Mouse (Mus musculus) left cerebral cortex, postnatal 36 days (tissue): Measurements from ENCODE around the gene Spic. TPM values are rescaled to one million over a fixed set of nuclear protein-coding genes. Genes with fewer than 3 reads are reported as not detected.

ENCODE experiments used
- DNase-seq, 2 experiments: peaks; one replicate each; pipeline ENCODE4 v3.0.0; 2021 to 2022; ENCODE audit warnings: low spot score in 2 of 2, mixed read lengths in 1 of 2
- intact Hi-C: fragments of 180-260 bp; cut with DNase I; formaldehyde crosslinking; loops from one replicate; pipeline ENCODE4 v1.15.1; 2025
- total RNA-seq, 2 experiments: library from RNA; stranded (reverse); gene quantifications; 2 replicates each; pipeline ENCODE4 v1.2.3; 2021

Gene Spic
- total RNA-seq, result not detected

DNA sequence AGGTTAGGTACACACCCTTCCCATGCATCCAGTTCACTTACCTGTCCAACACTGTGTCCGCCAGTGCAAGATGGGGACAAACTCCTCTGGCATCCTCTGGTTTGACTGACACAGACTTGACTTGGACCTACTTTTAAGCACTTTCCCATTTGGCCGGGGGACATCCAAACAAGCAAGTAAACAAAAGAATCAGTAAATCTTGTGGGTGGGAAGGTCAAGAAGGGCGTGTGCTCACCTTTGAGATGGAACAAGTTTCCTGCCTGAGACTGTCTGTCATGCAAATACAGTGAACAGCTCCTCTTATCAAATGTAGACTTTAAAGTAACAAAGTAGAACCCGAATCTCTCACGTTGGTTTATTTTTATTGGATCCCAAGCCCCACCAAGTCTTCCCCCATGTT is at the start of gene Spic:
Gene Spic (minus strand): TSS at position 91 of the 400 bp plus-strand sequence.
- intact Hi-C loops, result loop anchor here (5.0 kb wide), 1 partner anchor 37 kb away; no protein-coding TSS in a partner anchor

DNA sequence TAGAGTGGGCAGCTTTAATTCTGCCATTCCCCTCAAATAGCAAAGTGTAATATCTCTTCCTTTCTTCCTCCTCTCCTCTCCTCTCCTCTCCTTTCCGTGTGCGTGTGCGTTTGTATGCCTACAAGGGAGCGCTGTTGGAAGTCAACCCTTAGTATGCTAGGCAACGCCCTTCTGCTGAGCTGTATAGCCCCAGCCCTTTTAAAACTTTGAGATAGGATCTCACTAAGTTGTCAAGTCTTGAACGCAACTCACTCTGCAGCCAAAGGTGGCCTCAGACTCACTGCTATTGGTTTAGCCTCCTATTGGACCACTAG is 47.5 kb upstream of the Spic start:
- no peak for DNase-seq
- intact Hi-C loops, result loop anchor here (5.0 to 10.0 kb wide), 2 partner anchors 230 to 287 kb away; partner anchors contain the start of gene Chpt1

More for the DNA sequence above, at the start of gene Spic:
- DNase-seq, result no peak

DNA sequence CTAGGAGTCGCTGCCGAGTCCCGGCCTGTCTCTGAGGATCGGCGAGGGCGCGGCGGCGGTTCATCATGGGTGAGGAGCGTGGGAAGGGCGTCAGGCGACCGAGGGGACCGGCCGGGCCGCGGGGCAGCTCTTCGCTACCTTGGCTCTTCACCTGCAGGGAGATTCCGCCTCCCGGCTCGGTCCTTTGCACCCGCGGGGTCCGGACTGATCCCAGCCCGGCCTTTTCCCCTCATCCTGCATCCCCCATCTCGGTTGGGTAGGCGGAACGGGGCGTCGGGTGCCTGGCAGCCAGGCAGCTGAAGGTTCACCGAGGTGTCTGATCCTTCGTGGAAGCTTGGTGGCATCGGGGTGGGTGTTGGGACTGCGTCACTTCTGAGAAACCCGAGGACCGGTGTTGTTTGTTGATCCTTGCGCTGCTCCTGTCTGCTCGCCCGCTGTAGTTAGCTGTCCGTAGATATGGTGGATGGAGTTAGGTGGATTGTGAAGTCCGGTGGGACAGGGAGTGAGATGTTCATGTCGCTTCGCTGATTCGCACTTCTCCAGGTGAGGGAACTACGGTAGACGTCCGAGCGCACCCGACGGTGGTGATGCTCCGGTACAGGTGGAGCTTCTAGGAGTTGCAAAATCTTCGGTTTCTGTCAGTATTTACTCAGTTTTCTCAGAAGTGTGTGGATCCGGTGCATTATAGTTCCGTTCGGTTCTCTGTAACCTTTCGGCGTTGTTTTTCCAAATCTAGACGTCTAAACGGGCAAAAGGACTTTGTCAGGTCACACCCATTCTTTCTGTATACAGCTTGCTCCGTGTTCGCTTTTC is 46.9 kb upstream of the Spic start:
- no peak for DNase-seq
- intact Hi-C loops, result loop anchor here (5.0 to 10.0 kb wide), 2 partner anchors 229 to 287 kb away; partner anchors contain the start of gene Chpt1

DNA sequence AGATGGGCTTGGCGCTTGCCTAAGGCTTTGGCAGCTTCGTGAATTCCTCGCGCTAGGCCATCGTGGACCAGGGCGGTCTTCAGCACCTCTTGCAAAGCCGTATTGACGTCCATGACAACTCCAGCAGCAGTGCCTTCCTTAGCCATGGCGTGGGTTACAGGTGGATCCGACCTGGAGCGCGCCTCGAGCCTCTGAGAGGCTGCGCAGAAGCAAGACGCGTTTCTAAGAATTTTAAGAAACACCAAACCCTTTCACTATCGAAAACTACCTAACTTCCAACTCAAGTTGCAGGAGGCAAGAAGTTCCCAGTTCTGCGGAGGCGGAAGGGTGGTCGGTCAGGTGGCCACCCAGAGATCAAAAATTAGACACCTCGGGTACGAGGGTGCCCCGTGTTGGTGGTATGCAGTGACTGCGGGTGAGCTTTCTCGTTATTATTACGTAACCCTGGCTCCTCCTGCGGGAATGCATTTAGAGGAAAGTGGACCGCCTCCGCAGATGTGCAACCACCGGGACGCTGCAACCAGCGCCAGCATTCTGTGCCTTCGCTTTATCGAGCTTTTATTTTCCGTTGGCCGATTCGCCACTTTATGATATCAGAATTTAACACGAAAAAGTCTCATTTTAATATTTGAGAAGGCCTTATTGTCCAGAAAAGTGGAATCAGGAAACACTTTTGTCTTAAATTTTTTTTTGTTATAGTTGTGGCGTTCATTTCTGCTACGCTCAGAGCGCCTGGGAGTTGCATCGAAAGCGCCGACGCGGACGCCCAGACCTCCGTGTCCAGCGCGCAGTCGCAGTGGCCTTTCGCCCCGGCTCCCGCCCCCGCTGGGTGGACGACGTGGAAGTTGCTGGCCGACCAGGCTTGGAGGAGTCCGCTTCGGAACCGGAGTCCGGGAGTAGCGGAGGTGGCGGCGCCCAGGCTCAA is 46.0 kb upstream of the Spic start, which contains the start of gene Arl1:
Gene Arl1 (plus strand): TSS at position 288 of the 925 bp plus-strand sequence.
- DNase-seq, result peak; percentile 93 to 94
- intact Hi-C loops, result loop anchor here (5.0 to 10.0 kb wide), 2 partner anchors 229 to 286 kb away; partner anchors contain the start of gene Chpt1

DNA sequence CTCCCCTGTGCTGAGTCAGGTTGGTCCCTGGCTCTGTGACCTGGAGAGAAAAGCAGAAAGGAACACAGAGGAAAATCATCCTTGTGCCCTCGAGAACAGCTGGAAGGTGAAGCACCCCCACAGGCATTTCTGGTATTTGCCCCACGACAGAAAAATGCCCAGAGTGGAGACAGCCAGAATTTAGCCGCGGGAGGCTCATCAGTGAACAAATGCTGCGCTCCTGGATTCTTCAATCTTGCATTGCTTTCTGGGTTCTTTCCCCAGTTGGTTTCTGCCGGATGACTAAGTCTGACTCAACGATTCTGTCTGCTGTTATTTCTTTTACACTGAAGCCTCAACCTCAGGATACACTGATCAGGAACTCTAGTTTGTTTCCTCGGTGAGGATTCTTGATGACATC is 43.4 kb upstream of the Spic start:
- no peak for DNase-seq
- intact Hi-C loops, result no loop called here

DNA sequence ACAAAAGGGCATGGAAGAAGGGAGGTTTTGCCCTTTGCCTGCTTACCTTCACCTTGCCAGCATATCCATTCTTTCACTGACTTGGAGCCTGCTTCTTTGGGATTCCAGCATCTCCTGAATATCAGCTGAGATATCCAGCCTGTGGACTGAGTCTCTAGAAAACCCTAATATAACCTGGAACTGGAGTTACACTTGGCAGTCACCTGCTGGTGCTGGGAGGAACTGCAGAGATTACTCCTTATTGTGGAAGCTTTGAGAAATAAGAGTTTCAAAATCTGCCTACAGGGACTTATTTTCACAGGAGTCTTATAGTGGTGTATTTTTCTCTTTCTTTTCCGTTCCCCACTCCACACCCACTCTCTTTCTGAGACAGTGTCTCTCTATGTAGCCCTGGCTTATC is 42.3 kb upstream of the Spic start:
- peak; percentile 42 to 45 for DNase-seq
- intact Hi-C loops, result loop anchor here (1.0 kb wide), 1 partner anchor 348 kb away; the partner anchor contains the start of genes Dram1 and Gnptab

DNA sequence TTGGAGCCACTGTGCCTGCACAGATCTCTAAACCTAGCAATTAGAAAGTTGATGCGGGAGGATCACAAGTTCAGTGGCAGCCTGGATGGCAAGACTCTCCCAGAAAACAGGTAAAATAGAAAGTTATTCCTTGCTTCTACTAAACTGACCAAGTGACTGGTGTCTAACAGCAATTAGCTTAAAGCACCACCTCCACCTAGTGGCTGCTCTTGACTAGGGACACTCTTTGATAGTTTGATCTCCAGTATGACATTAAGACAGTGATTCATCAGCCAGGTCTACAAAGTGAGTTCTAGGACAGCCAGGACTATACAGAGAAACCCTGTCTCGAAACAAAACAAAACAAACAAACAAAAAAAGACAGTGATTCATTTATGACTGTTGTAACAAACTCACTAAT is 40.5 kb upstream of the Spic start:
- intact Hi-C loops, result no loop called here
- no peak for DNase-seq

DNA sequence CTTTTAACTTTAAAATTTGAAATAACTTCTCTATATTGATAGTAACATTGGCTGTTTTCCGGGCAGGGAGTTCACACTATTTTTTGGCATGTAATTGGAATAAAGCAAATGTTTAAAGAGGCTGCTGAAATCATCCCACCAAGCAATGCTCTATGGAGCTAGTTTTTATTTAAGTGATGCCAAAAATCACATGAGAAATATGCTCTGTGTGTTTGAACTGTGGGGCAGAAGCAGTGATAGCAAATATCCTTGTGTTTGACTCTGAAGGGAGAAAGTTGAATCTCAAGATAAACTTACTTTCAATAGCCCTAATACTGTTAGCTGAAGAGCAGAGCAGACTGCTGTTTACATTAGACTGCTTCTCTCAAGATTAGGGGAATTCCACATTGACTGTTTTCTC is 34.8 kb upstream of the Spic start:
- intact Hi-C loops, result loop anchor here (5.0 kb wide), 1 partner anchor 37 kb away; no protein-coding TSS in a partner anchor
- DNase-seq, result no peak

DNA sequence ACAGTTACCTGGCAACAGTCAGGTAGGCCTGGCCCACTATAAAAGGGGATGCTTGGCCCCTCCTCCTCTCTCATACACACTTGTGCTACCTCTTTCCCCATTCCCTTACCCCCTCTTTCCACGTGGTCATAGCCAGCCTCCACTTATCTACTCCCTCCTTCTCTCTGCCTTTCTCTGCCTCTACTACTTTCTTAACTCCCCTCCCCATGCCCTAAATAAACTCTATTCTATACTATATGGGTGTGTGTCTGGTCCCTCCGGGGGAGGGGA is 32.9 kb upstream of the Spic start:
- DNase-seq, result no peak
- intact Hi-C loops, result no loop called here

DNA sequence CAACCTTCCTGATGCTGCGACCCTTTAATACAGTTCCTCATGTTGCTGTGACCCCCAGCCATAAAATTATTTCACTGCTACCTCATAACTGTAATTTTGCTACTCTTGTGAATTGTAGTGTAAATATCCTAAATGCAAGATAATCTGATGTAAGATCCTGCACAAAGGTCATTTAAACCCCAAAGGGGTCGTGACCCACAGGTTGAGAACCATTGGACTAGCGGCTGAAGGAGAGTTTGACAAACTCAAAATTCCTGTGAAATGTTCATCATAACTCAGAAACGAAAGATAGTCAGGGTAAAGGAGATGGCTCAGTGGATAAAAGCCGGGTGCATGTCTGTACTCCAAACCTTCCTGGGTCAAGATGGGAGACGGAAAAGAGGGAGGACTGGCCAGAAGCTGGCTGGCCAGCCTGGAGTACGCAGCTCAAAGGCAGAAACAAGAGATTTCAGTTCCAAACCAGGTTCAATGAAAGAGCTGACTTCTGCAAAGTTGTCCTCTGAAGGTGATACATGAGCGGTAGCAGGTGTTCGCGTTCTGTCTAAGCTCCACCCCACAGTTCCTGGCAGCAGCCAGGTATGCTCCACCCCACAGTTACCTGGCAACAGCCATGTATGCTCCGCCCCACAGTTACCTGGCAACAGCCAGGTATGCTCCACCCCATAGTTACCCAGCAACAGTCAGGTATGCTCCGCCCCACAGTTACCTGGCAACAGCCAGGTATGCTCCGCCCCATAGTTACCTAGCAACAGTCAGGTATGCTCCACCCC is 32.4 kb upstream of the Spic start:
- intact Hi-C loops, result no loop called here

DNA sequence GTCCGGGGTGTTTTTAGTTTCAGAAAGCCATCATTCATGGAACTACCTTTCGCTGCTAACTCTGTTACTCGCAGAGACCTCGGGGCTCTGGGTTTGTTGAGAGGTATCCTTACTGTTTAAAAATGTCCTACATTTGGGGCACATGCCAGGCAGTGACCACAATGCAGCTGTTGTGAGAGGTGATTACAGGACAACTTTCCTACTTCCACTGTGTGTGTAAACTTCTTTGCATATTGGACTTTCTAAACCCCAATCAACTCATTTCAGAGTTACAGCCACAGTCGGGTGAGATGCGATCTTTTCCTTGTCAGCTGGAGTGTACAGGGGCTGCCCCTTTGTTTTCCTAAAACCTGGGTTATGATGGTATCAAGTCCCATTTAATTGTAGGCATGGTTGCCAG is 30.8 kb upstream of the Spic start:
- no peak for DNase-seq
- intact Hi-C loops, result no loop called here

More for the DNA sequence above, 32.4 kb upstream of the Spic start:
- DNase-seq, result no peak

DNA sequence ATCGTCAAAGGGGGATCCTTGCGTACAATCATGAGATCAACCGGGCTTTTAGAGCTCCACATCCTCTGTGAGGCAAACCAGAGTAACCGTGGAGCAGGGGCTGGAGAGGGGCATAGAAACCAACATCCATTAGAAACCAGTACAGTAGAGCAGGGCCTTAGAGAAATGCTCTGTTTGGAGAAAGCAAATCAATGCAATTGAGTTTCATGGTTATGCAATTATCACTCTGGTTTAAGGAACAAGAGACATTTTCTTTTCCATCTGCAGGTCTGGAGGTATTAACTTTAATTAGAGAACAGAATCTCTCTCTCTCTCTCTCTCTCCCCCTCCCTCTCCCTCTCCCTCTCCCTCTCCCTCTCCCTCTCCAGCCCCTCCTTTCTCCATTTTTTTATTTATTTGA is 29.9 kb upstream of the Spic start:
- intact Hi-C loops, result no loop called here
- DNase-seq, result no peak

DNA sequence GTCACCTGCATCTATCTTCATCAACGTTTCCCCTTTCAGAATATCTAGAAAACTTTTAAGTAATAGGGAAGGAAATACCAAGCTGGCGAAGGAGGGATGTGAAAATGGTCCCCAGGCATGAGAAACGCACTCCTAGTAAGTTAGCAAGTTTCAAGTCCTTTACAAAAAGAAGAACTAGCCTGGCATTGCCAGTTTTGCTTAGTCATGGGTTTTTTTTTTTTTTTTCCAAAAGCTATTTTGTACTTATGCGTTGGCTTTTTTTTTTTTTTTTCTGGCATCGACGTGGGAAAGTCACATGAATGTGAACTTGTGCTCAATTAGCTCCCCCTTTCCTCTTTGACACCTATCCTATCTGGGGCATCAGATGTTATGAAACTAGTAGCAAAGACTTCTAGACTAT is 27.5 kb upstream of the Spic start:
- intact Hi-C loops, result no loop called here
- DNase-seq, result no peak

DNA sequence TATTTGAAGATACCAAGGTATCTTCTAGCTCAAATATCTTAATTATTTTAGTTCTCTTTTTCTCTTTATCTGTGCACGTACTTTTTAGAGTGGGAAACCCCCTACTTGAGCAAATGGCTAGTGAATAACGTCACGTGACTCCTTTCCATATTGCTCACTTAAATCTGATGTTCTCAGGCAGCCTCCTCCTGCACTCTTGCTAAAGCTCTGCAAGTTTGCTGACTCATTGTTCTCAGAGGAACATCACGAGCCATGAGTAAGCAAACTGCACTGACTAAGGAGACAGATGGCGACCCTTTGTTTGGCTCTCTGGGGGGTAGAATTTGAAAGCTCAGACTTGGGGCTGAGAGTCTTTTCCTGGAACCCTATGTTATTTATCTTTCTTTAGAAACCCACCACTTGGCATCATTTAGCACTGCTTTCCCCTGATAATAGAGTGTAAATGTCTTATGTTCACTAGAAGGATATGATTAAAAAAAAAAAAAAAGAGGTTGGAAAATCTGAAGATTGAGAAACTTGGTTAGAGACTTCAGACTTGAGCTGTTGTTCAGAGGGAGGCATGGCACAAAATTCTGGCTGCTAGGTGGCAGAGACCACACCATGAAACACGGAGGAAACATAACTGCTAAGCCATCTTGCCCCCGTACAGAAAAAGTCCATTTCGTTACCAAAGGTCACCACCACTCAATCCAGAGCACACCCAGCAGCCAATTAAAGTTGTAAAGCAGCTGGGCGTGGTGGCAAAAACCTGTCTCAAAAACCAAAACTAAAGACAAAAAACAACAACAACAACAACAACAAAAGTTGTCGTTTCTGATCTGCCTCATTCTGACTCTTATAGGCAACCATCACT is 24.1 kb upstream of the Spic start:
- DNase-seq, result peak; percentile 43 to 51
- intact Hi-C loops, result no loop called here

DNA sequence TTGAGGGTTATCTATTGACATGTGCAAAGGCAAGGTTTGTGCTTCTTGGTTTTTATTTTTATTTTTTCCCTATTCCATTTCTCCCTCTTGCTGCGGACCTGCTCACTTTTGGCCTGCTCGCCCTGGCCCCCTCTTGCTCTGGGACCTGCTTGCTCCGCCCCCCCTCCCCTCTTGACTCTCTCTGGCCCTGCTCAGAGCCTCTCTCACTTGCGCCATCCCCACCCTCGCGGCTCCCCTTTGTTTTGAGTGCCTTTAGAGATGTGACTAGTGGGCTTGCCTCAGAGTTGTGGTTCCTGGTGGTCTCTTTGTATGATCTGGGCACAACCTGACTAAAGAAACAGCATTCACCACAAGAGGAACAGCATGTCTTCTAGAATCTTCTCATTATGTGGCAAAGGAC is 16.1 kb upstream of the Spic start:
- intact Hi-C loops, result no loop called here
- DNase-seq, result no peak

DNA sequence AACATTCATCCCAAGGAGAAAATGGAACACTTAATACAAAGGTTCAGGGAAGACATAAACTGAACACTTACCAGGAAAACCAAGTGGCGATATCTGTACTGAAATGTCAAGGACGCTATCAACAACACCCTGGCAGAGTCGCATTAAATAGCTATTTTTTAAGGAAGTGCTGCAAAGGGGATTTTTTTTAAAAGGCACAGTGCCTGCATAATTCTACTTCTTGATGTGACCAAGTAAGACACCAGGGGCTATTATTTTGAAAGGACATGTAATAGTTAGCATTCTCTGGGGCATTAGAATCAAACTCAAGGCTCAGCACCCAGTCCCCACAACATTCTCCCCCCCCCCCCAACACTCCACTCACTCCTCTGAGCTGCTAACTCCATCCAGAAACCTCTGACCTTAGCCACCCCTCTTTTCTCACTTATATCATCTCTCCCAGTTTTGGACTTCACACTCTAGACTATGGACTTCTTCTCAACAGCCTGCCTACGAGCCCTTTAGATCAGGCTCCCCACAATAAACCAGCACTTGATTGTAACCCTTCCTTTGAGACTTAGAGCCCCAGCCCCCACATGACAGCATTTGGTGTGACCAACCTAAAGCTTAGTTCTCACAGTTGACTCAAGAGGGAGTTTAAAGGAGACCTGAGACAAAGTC is 1.8 kb downstream of the Spic start:
- DNase-seq, result no peak
- intact Hi-C loops, result loop anchor here (5.0 kb wide), 1 partner anchor 39 kb away; no protein-coding TSS in a partner anchor

DNA sequence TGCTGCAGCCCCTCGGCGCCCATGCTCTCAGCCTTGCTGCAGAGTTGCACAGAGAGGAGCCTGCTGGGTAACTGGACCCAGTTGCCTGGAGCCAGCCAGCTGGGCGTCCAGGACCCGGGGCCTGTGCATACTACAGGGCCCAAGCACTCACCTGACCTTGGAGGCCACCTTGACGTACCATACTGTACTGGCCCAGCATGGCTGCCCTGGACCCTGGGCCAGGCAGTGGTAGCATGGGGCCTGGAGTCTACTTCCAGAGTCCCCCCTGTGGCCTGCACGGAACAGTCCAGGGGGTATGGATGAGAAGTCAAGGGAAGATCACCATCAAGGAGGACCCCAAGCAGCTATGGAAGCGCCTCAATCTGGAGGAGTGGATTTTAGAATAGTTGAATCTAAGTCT is 12.0 kb downstream of the Spic start:
- intact Hi-C loops, result loop anchor here (5.0 kb wide), 1 partner anchor 171 kb away; the partner anchor contains the start of gene Chpt1
- no peak for DNase-seq

DNA sequence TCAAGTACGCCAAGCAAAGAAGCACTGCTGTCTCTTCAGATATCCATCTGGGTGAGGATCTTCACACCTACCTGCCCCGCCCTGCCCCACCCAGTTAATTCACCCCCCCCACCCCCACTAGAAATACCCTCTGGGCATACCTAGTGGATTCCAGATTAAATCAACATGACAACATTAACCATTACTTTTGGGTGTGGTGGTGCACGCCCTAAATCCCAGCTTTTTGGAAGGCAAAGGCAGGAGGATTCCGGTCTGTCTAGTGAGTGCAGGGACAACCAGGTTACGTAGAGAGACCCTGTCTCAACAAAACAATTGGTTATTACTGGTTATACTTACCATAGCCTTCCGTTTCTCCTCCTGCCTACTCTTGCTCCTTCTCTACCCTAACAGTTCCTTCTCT is 12.7 kb downstream of the Spic start:
- intact Hi-C loops, result loop anchor here (5.0 kb wide), 1 partner anchor 170 kb away; the partner anchor contains the start of gene Chpt1
- DNase-seq, result no peak
